Comparison of ENCODE assay signal across 1 mouse cellular context in genomic region chr10:127937428-127938010, GRCm38 (mm10).
TF ChIP-seq lines count a peak whose summit lies in the region.

No protein-coding gene starts in this region.

TF ChIP-seq in CH12.LX, 34 proteins besides CTCF, POLR2A, EP300 and RAD21 (continued from another document):
- peak; percentile 92 for TF ChIP-seq ZNF384 (IDR thresholded peaks at IDR 0.05; ENCODE audit: low read depth, low read length)
- TF ChIP-seq ZMIZ1 (IDR thresholded peaks at IDR 0.05; ENCODE audit: low read depth, low read length): no peak
